In the genomic region with DNA sequence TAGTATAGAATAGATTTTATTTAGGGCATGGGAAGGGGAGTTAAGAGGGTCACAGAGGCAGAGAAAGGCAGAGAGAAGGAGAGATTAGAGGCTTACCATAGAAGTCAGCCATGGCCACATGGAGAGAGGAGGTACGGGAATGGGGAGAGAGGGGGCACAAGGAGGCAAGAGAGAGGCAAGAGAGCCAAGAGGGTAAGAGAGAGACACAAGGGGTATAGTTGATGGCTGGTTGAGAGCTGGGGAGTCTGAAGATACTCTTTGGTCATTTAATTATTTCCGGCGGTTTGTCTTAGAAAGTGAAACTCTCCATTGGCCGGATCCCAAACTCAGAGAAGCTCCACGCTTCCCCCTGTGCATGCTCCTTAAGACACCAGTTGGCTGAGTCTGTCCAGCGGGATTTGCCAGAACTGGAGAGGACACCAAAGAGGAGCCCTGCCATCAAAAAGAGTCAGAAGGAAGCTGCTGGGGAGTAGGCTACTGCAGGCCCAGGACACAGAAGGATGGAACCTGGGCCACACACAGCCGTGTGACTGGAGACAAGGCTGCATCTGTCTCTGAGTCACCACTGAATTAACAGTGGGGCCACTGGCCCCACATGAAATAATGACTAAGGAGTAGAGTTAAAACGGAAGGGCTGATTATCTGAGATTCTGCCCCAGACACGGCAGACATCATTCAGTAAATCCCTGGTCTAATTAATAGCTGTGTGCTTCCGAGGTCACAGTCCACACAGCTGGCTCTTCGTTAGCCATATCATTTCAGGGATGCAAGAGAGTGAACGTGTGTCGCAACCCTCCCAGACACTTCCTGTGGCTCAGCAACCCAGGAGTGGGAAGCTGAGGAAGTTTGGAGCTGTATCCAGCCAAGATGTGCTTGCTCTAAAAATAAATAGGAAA, we compare ENCODE assay signal across 9 mouse cellular contexts. TPM values are rescaled to one million over a fixed set of nuclear protein-coding genes. Genes with fewer than 3 reads are reported as not detected.
DNase-seq lines count a peak whose midpoint lies in the region; ATAC-seq and TF ChIP-seq lines count a peak whose summit lies in the region.
"Had no signal": no experiment of that assay in that cellular context is flagged by ENCODE, and none has a peak within 500 bp of the region (broad histone marks: within the 10 kb centered on the region; RNA-seq: fewer than 3 reads in every experiment).

No protein-coding gene starts in this region.

- H3K4me2 ChIP-seq in liver, embryonic 15.5 days = no peak overlapping the region
- H3K4me2 ChIP-seq in liver, embryonic 11.5 days = no peak overlapping the region
- no peak overlapping the region for H3K4me2 ChIP-seq in stomach, embryonic 15.5 days

- ATAC-seq in liver, embryonic 15.5 days (ENCODE audit: insufficient read depth) = 0 out of 2 replicates have a peak, but pooled peaks have one; percentile 22
- no peak for ATAC-seq in liver, embryonic 11.5 days (replicated peaks; ENCODE audit: low FRiP score)
- ATAC-seq in stomach, embryonic 15.5 days (ENCODE audit: insufficient read depth, low FRiP score, low read depth) = peak; percentile 27; the same call in 1 of the 2 replicates

- intact Hi-C loops in left cerebral cortex, adult 2 months (cut with DNase I) = no loop called here

- no peaks in the 10 kb centered on the region for H3K27me3 ChIP-seq in liver, embryonic 15.5 days
- H3K27me3 ChIP-seq in liver, embryonic 11.5 days (replicated peaks; ENCODE audit: control insufficient read depth, insufficient read depth, low read length) = no peaks in the 10 kb centered on the region
- H3K27me3 ChIP-seq in stomach, embryonic 15.5 days (replicated peaks) = no peaks in the 10 kb centered on the region

- no peak for DNase-seq in liver, embryonic 11.5 days (ENCODE audit: low spot score)
- peak; percentile 31 for DNase-seq in gastrocnemius, postnatal 25 days
- DNase-seq in kidney, postnatal 14 days = peak; percentile 57
- no peak for DNase-seq in spleen, postnatal 10 days (ENCODE audit: low spot score in 2 of 2)
- no peak for DNase-seq in right cerebral cortex, postnatal 4 days
- no peak for DNase-seq in left cerebral cortex, adult 2 months (ENCODE audit: extremely low spot score in 1 of 2, low spot score in 2 of 2)

- TF ChIP-seq CTCF in left cerebral cortex, adult 2 months (IDR thresholded peaks at IDR 0.05) = no peak

- H3K36me3 ChIP-seq in liver, embryonic 15.5 days (replicated peaks) = no peaks in the 10 kb centered on the region
- H3K36me3 ChIP-seq in liver, embryonic 11.5 days (ENCODE audit: control insufficient read depth, insufficient read depth, low read length) = no peaks in the 10 kb centered on the region
- H3K36me3 ChIP-seq in stomach, embryonic 15.5 days = no peaks in the 10 kb centered on the region

- WGBS in liver, embryonic 15.5 days (ENCODE audit: insufficient replicate concordance) = 42% methylated on average over 13 of the region's 13 CpGs
- WGBS in liver, embryonic 11.5 days = 51% methylated on average over 13 of the region's 13 CpGs
- 45% methylated on average over 13 of the region's 13 CpGs for WGBS in stomach, embryonic 15.5 days

- H3K4me3 ChIP-seq in liver, embryonic 15.5 days (replicated peaks) = no peak overlapping the region
- no peak overlapping the region for H3K4me3 ChIP-seq in liver, embryonic 11.5 days (ENCODE audit: low read depth, low read length)
- H3K4me3 ChIP-seq in stomach, embryonic 15.5 days (replicated peaks) = no peak overlapping the region
- no peak overlapping the region for H3K4me3 ChIP-seq in left cerebral cortex, adult 2 months

- no peak overlapping the region for H3K9ac ChIP-seq in liver, embryonic 15.5 days
- H3K9ac ChIP-seq in liver, embryonic 11.5 days (ENCODE audit: low read depth, low read length) = no peak overlapping the region
- no peak overlapping the region for H3K9ac ChIP-seq in stomach, embryonic 15.5 days

- 0 out of 2 replicates have a peak overlapping the region, but pooled peaks have one; percentile 11 for H3K27ac ChIP-seq in liver, embryonic 15.5 days (replicated peaks)
- no peak overlapping the region for H3K27ac ChIP-seq in liver, embryonic 11.5 days (ENCODE audit: low read depth, low read length)
- H3K27ac ChIP-seq in stomach, embryonic 15.5 days = peak overlapping the region; percentile 13; the same call in 1 of the 2 replicates
- no peak overlapping the region for H3K27ac ChIP-seq in left cerebral cortex, adult 2 months

- peaks cover 8% of the 10 kb centered on the region; the same call in 1 of the 2 replicates for H3K4me1 ChIP-seq in liver, embryonic 15.5 days (replicated peaks)
- 0 out of 2 replicates have a peak, but pooled peaks cover 3% of the 10 kb centered on the region for H3K4me1 ChIP-seq in liver, embryonic 11.5 days (replicated peaks; ENCODE audit: control insufficient read depth, insufficient read depth, low read length)
- H3K4me1 ChIP-seq in stomach, embryonic 15.5 days = 0 out of 2 replicates have a peak, but pooled peaks cover 13% of the 10 kb centered on the region

- H3K9me3 ChIP-seq in liver, embryonic 15.5 days (replicated peaks) = no peaks in the 10 kb centered on the region
- H3K9me3 ChIP-seq in liver, embryonic 11.5 days (ENCODE audit: control insufficient read depth, low read length) = no peaks in the 10 kb centered on the region
- no peaks in the 10 kb centered on the region for H3K9me3 ChIP-seq in stomach, embryonic 15.5 days

RNA-seq across cellular contexts. Expression of a gene that starts 24.2 kb away (rescaled TPM):
- not detected in 2 replicates for polyA plus RNA-seq in liver, embryonic 15.5 days (2015; fragmentation: Nextera tagmentation; extraction: Ambion mirVana)
- not detected in 2 replicates for polyA plus RNA-seq in liver, embryonic 11.5 days (2014; fragmentation: Nextera tagmentation; extraction: Ambion mirVana)
- total RNA-seq in gastrocnemius, postnatal 25 days (2021) = not detected
- polyA plus RNA-seq in stomach, embryonic 15.5 days (2015; fragmentation: Nextera tagmentation; extraction: Ambion mirVana) = 1.2 and 1.4 TPM in 2 replicates
- total RNA-seq in left cerebral cortex, adult 2 months (2021) = under 1 TPM; 0.72 to 0.89 TPM
- polyA plus RNA-seq: limb, embryonic 11.5 days had no signal

Comparison
In these comparisons a context has a peak if more than half of its experiments do, and no peak if none do; other contexts are left out.
1. H3K27ac ChIP-seq: peak in liver, embryonic 15.5 days (single experiment) and stomach, embryonic 15.5 days (single experiment); none in liver, embryonic 11.5 days (single experiment) and left cerebral cortex, adult 2 months (single experiment).
2. DNase-seq: peak in gastrocnemius, postnatal 25 days (single experiment) and kidney, postnatal 14 days (single experiment); none in liver, embryonic 11.5 days (single experiment), spleen, postnatal 10 days (0 of 2), right cerebral cortex, postnatal 4 days (single experiment) and left cerebral cortex, adult 2 months (0 of 2).